18 mouse cellular contexts compared by ENCODE assay signal in the genomic region with DNA sequence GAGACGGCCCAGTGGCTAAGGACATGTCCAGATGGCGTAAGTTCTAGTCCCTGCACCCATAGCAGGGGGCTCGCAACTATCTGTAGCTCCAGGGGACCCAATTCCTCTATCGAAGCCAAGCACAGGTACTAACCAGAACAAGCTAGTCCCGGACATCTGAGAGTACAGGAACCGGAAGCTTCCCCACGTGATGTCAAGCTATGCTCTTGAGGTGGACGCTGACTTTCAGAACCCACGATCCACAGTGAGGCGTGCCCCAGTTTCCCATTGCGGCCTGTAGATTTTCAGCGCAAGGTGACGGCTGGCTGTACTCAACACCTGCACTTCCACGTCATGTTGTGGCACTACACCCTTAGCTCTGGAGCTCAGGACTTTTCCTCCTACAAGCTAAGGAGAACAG. TPM values are rescaled to one million over a fixed set of nuclear protein-coding genes. Genes with fewer than 3 reads are reported as not detected.
DNase-seq lines count a peak whose midpoint lies in the region; ATAC-seq lines count a peak whose summit lies in the region.
"Had no signal": no experiment of that assay in that cellular context is flagged by ENCODE, and none has a peak within 500 bp of the region (broad histone marks: within the 10 kb centered on the region; RNA-seq: fewer than 3 reads in every experiment).

No protein-coding gene starts in this region.

- 95% methylated on average over 14 of the region's 14 CpGs for WGBS in forebrain, embryonic 13.5 days
- WGBS in forebrain, embryonic 16.5 days, result 94% methylated on average over 14 of the region's 14 CpGs
- 93% methylated on average over 14 of the region's 14 CpGs for WGBS in neural tube, embryonic 13.5 days
- WGBS in forebrain, embryonic 15.5 days, result 92% methylated on average over 14 of the region's 14 CpGs

- ATAC-seq in forebrain, embryonic 13.5 days, result no peak
- ATAC-seq in forebrain, embryonic 16.5 days, result no peak
- ATAC-seq in neural tube, embryonic 13.5 days (ENCODE audit: low read depth), result no peak
- ATAC-seq in forebrain, embryonic 15.5 days (replicated peaks), result no peak
- ATAC-seq in erythroid progenitor cell, adult 5-6 weeks (replicated peaks; ENCODE audit: low FRiP score, poor library complexity, severe bottlenecking), result no peak
- ATAC-seq: hindbrain, postnatal 0 days had no signal

- H3K9ac ChIP-seq in forebrain, embryonic 13.5 days, result 0 out of 2 replicates have a peak overlapping the region, but pooled peaks have one; percentile 16
- H3K9ac ChIP-seq in forebrain, embryonic 16.5 days (replicated peaks; ENCODE audit: low read depth, low read length), result no peak overlapping the region
- no peak overlapping the region for H3K9ac ChIP-seq in neural tube, embryonic 13.5 days
- H3K9ac ChIP-seq in forebrain, embryonic 15.5 days (replicated peaks), result no peak overlapping the region
- H3K9ac ChIP-seq: embryonic facial prominence, embryonic 12.5 days; heart, embryonic 13.5 days; hindbrain, embryonic 12.5 days had no signal

- peaks cover 92% of the 10 kb centered on the region for H3K4me1 ChIP-seq in forebrain, embryonic 13.5 days
- H3K4me1 ChIP-seq in forebrain, embryonic 16.5 days (replicated peaks; ENCODE audit: control insufficient read depth, insufficient read depth, low read length), result peaks cover 65% of the 10 kb centered on the region
- peaks cover 88% of the 10 kb centered on the region for H3K4me1 ChIP-seq in neural tube, embryonic 13.5 days (replicated peaks)
- peaks cover 58% of the 10 kb centered on the region for H3K4me1 ChIP-seq in forebrain, embryonic 15.5 days

- H3K9me3 ChIP-seq in forebrain, embryonic 13.5 days (replicated peaks), result no peaks in the 10 kb centered on the region
- no peaks in the 10 kb centered on the region for H3K9me3 ChIP-seq in forebrain, embryonic 16.5 days (ENCODE audit: control insufficient read depth, low read length)
- no peaks in the 10 kb centered on the region for H3K9me3 ChIP-seq in neural tube, embryonic 13.5 days
- H3K9me3 ChIP-seq in forebrain, embryonic 15.5 days, result no peaks in the 10 kb centered on the region
- H3K9me3 ChIP-seq: embryonic facial prominence, embryonic 12.5 days; heart, embryonic 13.5 days; hindbrain, embryonic 12.5 days had no signal

- peak overlapping the region; percentile 96; the same call in 1 of the 2 replicates for H3K27ac ChIP-seq in forebrain, embryonic 13.5 days
- no peak overlapping the region for H3K27ac ChIP-seq in forebrain, embryonic 16.5 days (ENCODE audit: low read length)
- peak overlapping the region; percentile 84; the same call in 1 of the 2 replicates for H3K27ac ChIP-seq in neural tube, embryonic 13.5 days (replicated peaks)
- H3K27ac ChIP-seq in forebrain, embryonic 15.5 days (replicated peaks), result peak overlapping the region; percentile 95
- H3K27ac ChIP-seq: embryonic facial prominence, embryonic 12.5 days; heart, embryonic 13.5 days; hindbrain, postnatal 0 days had no signal

- no peaks in the 10 kb centered on the region for H3K27me3 ChIP-seq in forebrain, embryonic 13.5 days
- no peaks in the 10 kb centered on the region for H3K27me3 ChIP-seq in forebrain, embryonic 16.5 days (replicated peaks; ENCODE audit: control insufficient read depth, insufficient read depth, low read length)
- H3K27me3 ChIP-seq in neural tube, embryonic 13.5 days, result no peaks in the 10 kb centered on the region
- H3K27me3 ChIP-seq in forebrain, embryonic 15.5 days, result no peaks in the 10 kb centered on the region
- H3K27me3 ChIP-seq: CH12.LX; embryonic facial prominence, embryonic 12.5 days; heart, embryonic 13.5 days; hindbrain, embryonic 12.5 days had no signal

- no peak overlapping the region for H3K4me3 ChIP-seq in forebrain, embryonic 13.5 days
- no peak overlapping the region for H3K4me3 ChIP-seq in forebrain, embryonic 16.5 days (replicated peaks; ENCODE audit: low read length)
- no peak overlapping the region for H3K4me3 ChIP-seq in neural tube, embryonic 13.5 days
- H3K4me3 ChIP-seq in forebrain, embryonic 15.5 days, result no peak overlapping the region
- H3K4me3 ChIP-seq: embryonic facial prominence, embryonic 12.5 days; heart, embryonic 13.5 days; hindbrain, embryonic 12.5 days had no signal

- peaks cover 49% of the 10 kb centered on the region for H3K36me3 ChIP-seq in forebrain, embryonic 13.5 days (ENCODE audit: poor library complexity, severe bottlenecking)
- H3K36me3 ChIP-seq in forebrain, embryonic 16.5 days (ENCODE audit: control insufficient read depth, insufficient read depth), result no peaks in the 10 kb centered on the region; the same call in 1 of the 2 replicates
- H3K36me3 ChIP-seq in neural tube, embryonic 13.5 days, result peaks cover 37% of the 10 kb centered on the region
- H3K36me3 ChIP-seq in forebrain, embryonic 15.5 days, result peaks cover 12% of the 10 kb centered on the region; the same call in 1 of the 2 replicates

- DNase-seq in neural tube, embryonic 10.5 days (ENCODE audit: extremely low spot score, low spot score), result no peak
- DNase-seq: adrenal gland, postnatal 14 days; cerebellum, adult 11-12 months; cerebellum, adult 9-10 months; cerebellum, postnatal 25 days; gastrocnemius, postnatal 36 days; heart, adult 11 months; heart, postnatal 36 days had no signal

- no peak overlapping the region for H3K4me2 ChIP-seq in forebrain, embryonic 13.5 days
- no peak overlapping the region for H3K4me2 ChIP-seq in forebrain, embryonic 16.5 days (ENCODE audit: low read length)
- no peak overlapping the region for H3K4me2 ChIP-seq in neural tube, embryonic 13.5 days
- H3K4me2 ChIP-seq in forebrain, embryonic 15.5 days (replicated peaks), result no peak overlapping the region
- H3K4me2 ChIP-seq: embryonic facial prominence, embryonic 12.5 days; heart, embryonic 13.5 days; hindbrain, embryonic 12.5 days had no signal

RNA-seq across cellular contexts. Expression of gene Coro1c, which starts 27.4 kb away (rescaled TPM):
- polyA plus RNA-seq in forebrain, embryonic 13.5 days (2015; fragmentation: Nextera tagmentation; extraction: Ambion mirVana), result 235 and 246 TPM in 2 replicates
- polyA plus RNA-seq in forebrain, embryonic 16.5 days (2015; fragmentation: Nextera tagmentation; extraction: Ambion mirVana), result 230 and 234 TPM in 2 replicates
- polyA plus RNA-seq in neural tube, embryonic 13.5 days (2015; fragmentation: Nextera tagmentation; extraction: Ambion mirVana), result 183 and 200 TPM in 2 replicates
- 221 and 224 TPM in 2 replicates for polyA plus RNA-seq in forebrain, embryonic 15.5 days (2015; fragmentation: Nextera tagmentation; extraction: Ambion mirVana)
- total RNA-seq in erythroid progenitor cell, adult 5-6 weeks (2015; ENCODE audit: low replicate concordance), result 32.7 and 52.3 TPM in 2 replicates
- 43.4 and 52.9 TPM in 2 replicates for total RNA-seq in erythroid progenitor cell, adult 5-6 weeks (2017; ENCODE audit: low replicate concordance)

RNA-seq across cellular contexts. Expression of gene Selplg, which starts 48.7 kb away (rescaled TPM):
- polyA plus RNA-seq in forebrain, embryonic 13.5 days (2015; fragmentation: Nextera tagmentation; extraction: Ambion mirVana), result 0.40 and 0.62 TPM in 2 replicates
- polyA plus RNA-seq in forebrain, embryonic 16.5 days (2015; fragmentation: Nextera tagmentation; extraction: Ambion mirVana), result 1.8 and 2.0 TPM in 2 replicates
- polyA plus RNA-seq in neural tube, embryonic 13.5 days (2015; fragmentation: Nextera tagmentation; extraction: Ambion mirVana), result 1.9 and 2.5 TPM in 2 replicates
- polyA plus RNA-seq in forebrain, embryonic 15.5 days (2015; fragmentation: Nextera tagmentation; extraction: Ambion mirVana), result 1.8 TPM in 2 replicates
- 81.1 and 83.0 TPM in 2 replicates for total RNA-seq in erythroid progenitor cell, adult 5-6 weeks (2015; ENCODE audit: low replicate concordance)
- 26.7 and 29.5 TPM in 2 replicates for total RNA-seq in erythroid progenitor cell, adult 5-6 weeks (2017; ENCODE audit: low replicate concordance)
